Mouse (Mus musculus) kidney, adult 8-10 months (tissue): ENCODE data around the gene Ier5.
A peak's percentile ranks its signal among the peaks of the same experiment; 100 is the strongest.

ENCODE experiments used
- DNase-seq, 2 experiments: peaks; one replicate each; pipeline ENCODE4 v3.0.0; 2022

The Ier5 gene

GRCm38 (mm10) chr1:155077675-155078074 lies 21.8 kb downstream of the Ier5 start:
- DNase-seq = no peak

DNA sequence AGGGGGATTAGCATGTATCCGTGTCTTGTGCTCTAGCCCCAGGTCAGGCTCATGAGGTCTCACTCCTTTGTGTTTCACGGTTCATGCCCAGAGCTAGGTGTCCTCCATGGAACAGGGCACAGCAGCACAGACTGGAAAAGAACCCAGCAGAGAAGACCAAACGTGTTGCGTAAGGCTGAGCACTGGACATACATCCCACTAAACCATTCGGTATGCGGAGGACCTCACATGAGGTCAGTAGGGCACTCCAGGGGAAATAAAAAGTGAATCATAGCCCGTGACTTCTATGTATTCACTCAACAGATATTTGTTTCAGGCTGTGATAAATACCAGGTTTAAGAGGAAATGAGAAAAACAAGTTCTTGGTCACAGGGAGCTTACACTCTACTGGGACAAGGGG lies 23.6 kb downstream of the Ier5 start:
- DNase-seq = no peak

GRCm38 (mm10) chr1:155074856-155075255 lies 24.6 kb downstream of the Ier5 start:
- no peak for DNase-seq

DNA sequence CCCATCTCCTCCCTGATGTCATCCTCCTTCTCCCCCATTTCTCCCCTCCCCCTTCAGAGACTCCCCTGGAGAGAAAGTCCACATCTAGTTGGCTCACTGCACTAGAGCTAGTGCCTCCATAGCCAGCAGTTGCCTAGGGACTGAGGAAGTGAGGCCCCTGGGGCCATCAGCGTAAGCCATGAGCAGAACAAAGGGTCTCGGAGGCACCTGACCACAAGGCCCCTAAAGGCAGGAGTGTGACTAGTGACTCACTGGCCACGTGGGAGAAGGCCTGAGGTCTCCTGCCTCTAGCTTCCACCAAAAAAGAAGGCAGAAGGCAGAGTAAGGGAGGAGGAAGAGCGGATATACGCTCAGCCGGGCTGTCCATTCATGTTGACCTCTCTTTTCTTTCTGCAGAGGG lies 25.5 kb downstream of the Ier5 start:
- no peak for DNase-seq

DNA sequence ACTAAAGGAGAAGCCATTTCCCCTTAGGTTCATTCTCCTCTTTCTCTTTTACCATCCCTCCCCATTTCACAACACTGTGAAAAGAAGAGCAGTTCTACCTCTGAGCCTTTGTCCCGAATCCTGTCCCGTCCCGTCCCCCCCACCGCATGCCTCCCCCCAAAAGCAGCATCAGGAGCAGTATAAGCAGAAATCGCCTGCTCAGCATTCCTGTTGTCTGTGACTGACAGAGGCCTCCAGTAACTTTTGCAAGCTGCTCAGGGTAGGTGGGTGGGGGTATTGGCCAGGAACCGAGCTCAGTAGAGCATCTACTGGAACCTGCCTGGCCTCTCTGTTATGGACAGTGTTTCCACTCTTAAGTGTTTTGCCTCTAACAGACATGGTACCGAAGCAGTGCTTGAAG lies 26.3 kb downstream of the Ier5 start:
- no peak for DNase-seq

DNA sequence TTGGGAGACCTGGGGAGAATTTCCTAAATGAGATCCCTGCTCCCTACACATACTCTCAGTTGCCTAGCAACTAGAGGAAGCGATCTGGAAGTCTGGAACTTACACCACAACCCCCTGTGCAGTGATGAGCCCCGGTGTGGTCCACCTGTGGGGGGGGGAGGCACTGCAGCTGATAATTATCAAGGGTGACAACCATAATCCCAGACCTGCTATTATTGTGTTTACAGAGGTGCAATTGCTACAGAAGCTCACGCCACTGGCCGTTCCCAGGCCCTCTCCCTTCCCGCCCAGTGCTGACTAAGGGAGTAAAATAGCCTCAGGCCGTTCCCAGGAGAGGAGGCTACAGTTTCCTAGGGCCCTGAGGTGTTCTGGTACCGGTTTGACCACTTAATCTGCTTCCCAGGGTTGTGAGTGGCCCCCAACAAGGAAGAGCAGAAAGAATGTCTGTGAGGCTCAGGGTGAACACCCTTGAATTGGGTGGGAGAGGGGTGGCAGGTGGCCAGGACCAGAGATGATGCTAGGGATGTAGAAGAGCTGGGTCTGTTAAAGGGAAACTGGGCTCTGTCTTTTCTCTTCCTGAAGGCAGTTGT lies 28.1 kb downstream of the Ier5 start:
- DNase-seq = no peak

DNA sequence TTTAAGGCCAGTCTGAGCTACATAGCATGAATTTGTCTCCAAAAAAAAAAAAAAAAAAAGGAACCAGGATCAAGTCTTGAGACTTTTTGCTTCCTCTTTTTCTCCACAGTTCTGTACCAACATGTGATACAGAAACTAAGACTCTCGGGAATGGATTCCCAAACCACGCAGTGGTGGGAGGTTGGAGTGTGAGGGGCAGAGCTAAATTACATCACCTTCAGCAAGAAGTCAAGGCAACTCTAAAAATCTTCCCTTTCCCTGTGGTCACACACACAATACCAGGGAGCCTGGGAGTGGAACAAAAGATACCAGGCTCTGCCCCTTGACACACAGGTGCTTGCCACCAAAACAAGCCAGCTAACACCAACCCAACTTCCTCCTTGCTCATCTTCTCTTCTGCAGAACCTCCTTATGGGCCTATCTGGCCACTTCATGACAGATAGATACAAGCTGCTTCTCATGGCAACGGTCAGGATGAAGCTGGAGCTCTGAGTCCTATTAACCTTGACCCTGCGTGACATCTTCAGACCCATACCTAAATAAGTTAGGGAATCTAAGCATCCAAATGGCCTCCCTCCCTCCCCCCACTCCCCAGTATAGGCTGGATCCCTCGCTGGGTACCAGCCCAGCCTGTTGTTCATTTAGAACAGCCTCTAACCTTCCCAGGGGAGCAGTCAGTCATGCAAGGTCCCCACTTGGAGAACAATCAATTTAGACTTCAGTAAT lies 28.7 kb downstream of the Ier5 start:
- DNase-seq = no peak

DNA sequence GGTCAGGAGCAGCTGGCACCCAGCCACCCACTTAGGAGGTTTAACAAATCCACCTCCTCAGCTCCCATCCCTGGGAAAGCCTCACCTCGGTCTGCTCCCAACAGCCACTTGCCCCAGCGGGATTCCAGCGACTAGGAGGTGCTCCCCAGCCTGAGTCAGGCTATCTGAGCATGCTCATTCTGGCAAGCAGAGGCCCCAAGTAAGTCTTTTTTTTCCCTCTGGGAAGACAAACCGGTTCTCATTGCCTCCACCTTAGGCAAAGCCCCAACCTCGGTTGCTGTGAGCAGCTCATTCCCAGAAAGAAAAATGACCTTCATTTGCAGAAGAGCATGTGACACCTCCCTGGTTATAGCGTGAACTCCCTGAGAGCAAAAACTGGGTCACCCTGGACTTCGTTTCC lies 29.7 kb downstream of the Ier5 start:
- DNase-seq = peak in 1 of 2 experiments; percentile 53

DNA sequence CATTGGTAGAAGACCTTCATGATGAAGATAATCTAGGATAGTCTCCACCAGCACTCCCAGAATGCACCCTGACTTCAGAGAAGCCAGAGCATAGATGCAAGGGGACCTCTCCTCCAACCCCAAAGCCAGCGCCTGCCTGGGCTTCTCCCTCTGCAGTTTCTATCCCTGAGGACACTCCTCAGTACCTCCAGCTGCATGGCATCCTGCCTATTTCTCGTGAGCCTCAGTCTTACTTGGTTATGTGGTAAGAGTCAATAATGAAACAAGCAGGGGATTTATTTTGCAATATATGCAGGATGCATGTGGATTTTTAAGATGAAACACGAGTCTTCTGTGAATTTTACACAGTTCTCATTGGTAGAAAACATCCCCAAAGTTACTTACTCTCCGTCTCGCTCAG lies 33.2 kb downstream of the Ier5 start:
- DNase-seq = no peak

- DNase-seq = no peak
Observed at GRCm38 (mm10) chr1:155065068-155065701, 34.3 kb downstream of the Ier5 start.

DNA sequence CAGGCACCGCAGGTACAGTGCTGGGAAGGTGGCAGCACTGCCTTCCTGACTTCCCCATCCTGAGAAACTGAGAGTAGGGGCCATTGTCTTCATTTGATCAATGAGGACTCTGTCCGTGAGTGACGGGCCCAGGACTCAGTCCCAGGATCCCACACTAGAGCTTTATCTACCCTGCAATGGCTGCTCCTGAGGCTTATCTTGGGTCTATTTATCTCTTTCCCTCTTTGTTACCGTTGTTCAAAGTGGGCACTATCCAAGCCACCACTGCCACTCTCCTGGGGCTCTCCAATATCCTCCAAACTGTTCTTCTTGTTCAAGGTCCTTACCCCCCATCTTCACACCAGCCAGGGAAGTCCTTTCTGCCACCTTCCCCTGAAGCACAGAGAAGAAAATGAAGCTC lies 34.8 kb downstream of the Ier5 start:
- DNase-seq = no peak

DNA sequence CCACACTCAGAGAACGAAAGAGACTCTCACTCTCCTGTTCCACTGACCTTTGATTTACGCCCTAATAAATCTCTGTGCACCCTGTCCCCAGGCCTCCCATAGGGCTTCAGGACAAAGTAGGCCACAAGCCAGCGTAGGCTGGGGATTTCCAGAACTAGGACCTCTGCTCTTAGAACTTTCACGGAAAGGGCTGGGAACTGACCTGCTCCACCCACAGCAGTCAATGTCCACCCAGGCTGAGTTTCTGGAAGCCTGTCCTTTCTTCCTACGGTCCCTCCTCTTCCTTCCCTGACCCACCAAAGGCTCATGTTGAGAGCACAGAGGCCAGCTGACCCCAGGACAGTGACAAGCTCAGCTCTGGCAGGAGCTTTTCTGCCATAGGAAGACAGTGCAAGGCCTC lies 35.3 kb downstream of the Ier5 start:
- peak; percentile 88 to 89 for DNase-seq

GRCm38 (mm10) chr1:155062963-155063362 lies 36.5 kb downstream of the Ier5 start:
- no peak for DNase-seq

GRCm38 (mm10) chr1:155062057-155062456 lies 37.4 kb downstream of the Ier5 start:
- DNase-seq = no peak

DNA sequence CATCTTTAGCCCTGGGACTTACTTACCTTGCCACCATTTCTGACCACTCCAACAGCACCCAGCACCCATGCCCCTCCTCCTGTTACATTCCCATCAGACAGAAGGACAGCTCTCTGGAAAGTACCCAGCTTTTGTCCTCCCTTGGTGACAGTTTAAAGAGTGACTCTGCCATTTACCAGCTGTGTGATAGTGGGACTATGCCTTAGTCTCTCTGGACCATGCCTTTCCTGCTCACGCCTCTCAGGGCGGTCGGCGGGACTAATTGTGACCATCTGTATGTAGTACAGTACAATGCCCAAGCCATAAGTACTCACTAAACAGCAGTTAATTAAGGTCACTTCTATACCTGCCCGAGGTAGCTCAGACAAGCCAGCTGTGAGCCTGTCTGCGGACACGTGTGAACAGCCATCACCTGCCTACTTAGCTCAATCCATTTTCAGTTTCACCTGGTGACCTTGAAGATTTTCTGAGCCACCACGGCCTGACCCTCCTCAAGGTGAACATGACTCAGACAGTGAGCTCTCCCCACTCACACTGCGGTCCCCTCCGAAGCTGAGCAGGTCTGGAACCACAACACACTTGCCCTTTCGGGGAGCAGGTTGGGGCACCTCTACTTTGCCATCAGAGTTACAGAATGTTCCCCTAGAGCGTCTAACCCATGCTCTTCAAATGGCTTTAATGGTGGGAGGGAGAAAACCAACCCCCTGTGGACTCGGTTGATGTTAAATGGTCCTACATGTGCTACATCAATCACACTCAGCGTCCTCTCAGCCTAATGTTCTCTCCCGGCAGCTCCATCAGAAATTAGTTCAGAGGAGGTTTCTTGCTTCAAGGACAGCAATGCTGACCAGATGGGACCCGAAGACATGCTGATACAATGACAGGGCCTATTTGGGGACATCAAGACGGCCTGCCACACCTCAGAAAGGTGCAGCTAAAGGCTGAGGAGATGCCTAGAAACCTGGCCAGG lies 38.3 kb downstream of the Ier5 start:
- no peak for DNase-seq

DNA sequence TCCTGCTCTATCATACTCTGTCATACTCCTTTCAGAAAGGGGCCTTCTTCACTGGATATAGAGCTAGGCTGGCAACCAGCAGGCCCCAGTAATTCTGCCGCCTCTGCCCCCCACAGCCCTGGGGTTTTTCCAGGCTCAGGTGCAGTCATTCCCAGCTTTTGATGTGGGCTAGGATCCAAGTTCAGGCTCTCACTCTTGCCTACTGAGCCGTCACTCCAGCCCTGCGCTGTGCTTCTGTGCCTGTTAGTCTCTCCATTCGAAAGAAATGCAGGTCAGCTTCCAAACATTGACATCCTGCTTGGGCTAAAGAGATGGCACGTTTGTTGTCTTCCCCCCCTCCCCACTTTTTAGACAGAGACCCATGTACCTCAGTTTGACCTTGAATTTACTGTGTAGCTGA lies 39.2 kb downstream of the Ier5 start:
- peak in 1 of 2 experiments; percentile 38 for DNase-seq

GRCm38 (mm10) chr1:155059505-155059904 lies 39.9 kb downstream of the Ier5 start:
- DNase-seq = peak; percentile 49 to 55

- no peak for DNase-seq
Observed at GRCm38 (mm10) chr1:155058099-155059012, 41.1 kb downstream of the Ier5 start.

DNA sequence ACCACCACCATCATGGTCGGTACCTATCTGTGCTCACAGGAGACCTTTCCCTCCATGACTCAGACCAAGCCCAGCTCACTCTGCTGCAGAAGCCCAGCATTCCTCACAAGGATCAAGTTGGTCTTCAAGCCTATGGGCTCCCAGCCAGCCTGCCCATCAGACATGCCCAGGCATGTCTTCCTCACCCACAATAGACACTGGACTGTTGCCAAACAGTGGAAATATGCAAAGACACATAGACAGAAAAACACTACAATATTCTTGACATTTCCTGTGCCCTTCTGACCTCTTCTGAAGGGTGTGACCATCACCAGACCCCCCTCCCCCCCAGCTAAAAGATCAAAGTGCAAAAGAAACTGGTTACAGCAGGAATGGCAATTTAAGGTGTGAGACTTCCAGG lies 43.3 kb downstream of the Ier5 start:
- DNase-seq = no peak

- DNase-seq = no peak
Observed at GRCm38 (mm10) chr1:155055041-155055440, 44.4 kb downstream of the Ier5 start.

DNA sequence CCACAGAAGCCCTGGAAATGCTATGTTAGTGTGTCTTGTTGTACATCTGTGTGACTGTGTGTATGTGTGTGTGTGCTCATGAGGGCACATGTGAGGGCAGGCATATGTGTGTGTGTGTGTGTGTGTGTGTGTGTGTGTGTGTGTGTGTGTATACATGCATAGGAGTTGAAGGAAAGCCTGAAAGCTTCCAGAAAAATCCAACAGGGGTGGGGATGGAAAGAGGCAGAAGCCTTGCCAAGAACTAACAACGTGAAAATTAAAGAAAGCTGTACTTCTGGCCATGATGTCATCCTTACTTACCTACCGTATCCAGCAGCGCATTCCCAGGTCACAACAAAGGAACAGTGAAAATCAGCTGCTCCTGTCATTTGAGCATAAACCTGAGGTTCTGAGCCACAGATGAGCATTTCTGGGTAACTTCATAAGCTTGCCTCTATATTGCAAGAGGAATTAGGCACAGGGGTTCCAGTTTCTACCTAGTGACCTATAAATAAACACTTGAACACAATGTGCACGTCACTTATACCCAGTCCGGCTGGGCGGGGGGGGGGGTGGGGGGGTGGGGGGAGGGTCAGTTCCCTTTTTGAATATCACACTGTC lies 45.0 kb downstream of the Ier5 start:
- no peak for DNase-seq

DNA sequence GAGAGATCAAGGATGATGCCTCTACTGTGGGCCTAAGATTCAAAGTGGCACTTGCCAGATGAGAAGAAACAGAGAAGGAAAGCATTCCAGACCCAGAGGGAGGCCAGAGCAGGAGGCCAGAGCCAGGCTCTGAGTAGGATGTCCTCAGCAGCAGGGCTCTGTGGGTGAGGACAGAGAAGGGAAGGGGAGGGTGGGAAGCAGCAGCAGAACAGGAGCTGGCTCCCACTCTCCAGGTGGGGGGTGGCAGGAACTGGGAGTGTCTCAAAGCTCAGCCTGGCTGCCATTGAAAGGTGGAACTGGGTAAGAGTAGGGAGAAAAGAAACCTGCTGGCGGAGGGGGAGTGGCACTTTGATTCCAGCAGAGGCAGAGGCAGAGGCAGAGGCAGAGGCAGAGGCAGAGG lies 46.1 kb downstream of the Ier5 start:
- no peak for DNase-seq
